Mouse (Mus musculus) CD4-positive, CD25-positive, alpha-beta regulatory T cell, adult 2 months (primary cell): ENCODE data around the gene Nrxn3.

Source experiments
- DNase-seq: peaks from one replicate; pipeline ENCODE4 v3.0.0-alpha.2; 2012; ENCODE audit warnings: low read depth, low spot score

Gene Nrxn3

DNA sequence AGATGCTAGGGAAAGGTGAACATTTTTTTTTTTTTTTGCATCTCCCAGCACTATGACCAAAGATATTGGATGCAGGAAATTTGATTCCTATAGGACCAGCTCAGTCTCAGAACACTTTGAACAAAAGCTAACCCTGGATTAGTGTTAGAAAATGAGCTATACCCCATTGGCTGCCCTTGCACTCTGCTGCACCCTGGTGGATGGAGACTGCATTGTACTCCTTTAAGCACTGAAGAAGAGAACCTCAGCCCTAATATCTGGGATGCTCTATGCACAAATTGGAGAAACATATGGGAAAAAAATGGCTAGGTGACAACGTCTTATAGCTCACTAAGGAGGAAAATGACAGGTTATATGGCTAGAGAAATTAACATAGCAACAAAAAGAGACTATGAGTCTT, 589.9 kb downstream of the Nrxn3 start:
- peak; percentile 27 for DNase-seq

DNA sequence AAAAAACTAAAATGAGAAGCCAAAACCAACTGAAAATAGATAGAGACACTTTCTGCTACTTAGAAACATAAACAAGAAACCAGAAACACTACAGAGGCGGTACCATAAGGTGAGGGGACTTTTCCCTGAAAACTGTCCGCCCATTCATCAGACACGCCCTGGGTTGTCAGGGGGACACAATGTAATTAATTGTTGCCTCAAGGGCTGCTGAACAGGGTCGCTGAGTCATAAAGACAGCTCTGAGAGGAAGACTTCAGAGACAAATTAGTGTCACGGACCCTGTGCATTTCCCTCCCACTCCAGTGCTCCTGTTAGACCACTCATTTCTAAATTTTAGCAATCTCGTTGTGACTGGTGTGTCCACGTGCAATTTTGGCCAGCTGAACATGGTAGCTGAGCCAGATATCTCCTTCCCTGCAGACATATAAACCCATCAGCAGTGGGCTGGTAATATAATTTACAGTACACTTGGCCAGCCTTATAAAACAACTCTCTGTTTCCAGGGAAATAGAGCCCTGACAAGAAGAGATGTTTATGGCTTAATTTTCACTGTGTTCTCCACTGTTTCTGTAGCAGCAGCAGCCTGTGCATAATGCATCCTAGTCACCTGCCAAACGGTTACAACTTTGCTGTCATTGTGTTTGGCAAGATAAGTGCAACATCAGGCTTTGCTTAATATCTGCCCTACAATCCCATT, 603.3 kb downstream of the Nrxn3 start:
- no peak for DNase-seq

DNA sequence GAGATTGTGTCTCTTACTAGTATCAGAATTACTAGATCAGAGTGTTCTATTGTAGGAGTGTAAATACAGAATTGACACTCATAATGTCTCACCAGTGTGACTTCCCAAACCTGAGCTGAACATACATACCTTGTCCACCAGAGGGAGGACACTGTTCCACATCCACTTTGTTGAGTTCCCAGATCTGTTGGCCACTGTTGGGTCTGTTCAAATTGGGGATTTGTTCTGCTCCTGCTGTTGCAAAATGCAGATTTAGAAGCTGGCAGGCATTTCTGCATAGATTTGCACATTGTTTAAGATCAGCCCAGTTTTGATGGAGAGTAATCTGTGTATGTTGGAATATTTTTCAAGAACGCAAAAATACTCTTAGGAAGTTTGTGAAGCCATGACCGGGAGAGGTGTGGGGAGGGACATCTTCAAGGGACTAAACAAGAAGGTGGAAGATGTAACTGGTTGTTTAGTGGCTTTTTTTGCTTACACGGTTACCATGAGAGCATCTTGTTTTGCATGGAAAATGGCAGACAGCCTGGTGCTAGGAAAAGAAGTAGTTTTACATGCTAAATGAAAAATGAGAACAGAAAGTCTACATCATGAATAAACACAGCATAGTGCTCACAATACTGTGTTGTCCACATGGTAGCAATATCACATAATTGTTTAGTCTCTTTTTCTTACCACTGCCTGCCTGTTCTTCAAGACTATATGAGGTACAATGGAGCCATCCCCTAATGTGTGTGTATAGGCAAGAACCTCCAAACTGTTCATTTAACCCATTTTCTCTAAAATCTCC, 609.0 kb downstream of the Nrxn3 start:
- no peak for DNase-seq

DNA sequence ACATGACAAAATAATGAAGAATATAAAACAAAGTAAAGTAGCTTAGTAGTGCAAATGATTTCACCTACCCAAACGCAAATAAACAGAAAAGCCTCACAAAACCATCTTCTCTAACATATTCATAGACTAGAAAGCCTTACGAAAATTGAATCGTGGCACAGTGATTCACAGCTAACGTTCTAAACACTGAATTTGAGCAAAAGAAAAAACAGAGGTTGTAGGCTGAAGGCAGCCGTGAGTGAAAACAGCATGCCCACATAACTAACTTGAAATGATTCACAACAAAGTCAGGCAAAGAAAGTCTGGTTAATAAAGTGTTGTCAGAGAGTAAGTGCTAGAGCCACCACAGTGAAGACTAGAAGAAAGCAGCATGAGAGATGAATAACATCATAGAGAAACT, 610.8 kb downstream of the Nrxn3 start:
- no peak for DNase-seq

DNA sequence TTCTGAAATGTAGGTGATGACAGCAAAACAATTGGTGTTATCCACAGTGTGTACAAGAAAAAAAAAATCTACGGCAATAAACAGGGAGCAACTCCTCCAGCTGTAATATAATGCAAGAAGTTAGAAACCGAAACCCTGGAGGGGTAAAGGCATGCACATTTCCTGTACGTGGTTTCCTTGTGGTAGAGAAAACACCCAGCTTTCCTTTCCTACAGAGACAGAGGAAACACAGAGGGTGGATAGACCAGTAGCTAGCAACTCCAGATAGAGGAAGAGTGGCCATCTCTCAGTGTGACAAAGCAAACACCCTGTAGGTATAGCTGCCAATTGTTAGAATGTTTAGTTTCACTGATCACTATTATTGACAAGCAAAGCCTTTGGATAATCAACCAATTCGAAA, 642.2 kb downstream of the Nrxn3 start:
- no peak for DNase-seq

DNA sequence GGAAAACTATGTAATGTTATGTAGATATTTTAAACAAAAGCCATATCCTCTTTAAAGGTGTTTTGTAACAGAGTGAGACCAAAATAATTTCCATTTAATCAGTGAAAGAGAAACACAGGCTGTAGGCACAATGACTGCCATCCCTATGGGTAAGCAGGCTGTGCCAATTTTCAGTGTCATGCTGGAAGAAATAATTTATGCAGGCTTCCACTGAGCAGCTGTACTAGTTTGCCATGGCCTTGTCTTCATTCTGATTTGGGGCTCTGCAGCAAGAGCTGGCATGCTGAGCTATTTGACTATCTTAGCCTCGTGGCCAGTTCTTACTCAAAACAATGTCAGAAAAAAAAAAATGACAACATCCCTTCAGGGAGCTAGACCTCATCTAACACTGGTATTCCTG, 647.3 kb downstream of the Nrxn3 start:
- no peak for DNase-seq

DNA sequence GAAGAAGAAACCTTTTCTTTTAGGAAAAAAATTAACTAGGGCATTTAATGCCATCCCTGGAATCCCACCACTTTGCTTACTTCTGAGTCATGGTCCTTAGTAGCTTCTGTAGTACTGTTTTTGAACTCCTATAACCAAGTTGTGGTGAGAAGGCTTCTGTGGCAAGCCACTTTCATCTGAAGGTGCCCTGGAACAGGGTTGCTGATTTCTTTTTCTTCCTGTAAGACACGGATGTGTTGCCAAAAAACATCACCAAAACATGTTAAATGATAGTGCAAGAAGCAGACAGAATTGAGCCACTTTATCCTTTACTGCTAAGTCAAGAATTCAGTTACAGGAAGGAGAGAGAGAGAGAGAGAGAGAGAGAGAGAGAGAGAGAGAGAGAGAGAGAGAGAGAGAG, 653.9 kb downstream of the Nrxn3 start:
- no peak for DNase-seq

DNA sequence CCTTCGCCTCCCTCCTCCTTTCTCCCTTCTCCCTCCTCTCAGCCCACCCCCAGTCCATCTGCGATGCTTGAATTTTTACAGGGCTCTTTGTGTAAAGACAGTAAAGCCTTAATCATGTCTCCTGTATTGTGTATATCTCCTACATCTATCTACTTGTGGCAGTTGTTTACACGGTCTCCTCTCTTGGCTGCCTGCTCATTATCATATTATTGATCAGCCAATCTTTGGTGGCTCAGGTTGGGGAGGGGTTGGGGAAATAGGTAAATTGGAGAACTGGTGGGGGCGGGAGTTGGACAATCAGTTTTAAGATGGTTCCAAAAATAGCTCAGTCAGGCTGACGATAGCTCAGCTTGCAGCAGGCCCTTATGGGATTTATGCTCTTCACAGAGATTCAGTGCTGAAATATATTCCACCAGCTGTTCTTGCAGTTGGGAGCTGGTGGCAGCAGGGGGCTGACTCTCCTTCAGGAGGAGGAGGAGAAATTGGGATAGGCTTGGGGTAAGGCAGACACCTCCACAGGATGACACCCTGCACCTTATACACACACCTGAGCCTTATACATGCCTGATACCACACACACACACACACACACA, 654.5 kb downstream of the Nrxn3 start:
- DNase-seq: no peak

DNA sequence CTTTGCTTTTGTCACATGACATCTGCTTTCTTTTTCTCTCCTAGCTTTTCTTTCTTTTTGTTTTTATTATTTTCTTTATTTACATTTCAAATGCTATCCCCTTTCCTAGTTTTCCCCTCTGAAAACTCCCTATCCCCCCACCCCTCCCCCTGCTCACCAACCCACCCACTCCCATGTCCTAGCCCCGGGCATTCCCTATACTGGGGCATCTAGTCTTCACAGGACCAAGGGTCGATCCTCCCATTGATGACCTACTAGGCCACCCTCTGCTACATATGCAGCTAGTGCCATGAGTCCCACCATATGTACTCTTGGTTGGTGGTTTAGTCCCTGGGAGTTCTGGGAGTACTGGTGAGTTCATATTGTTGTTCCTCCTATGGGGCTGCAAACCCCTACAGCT, 655.0 kb downstream of the Nrxn3 start:
- no peak for DNase-seq

DNA sequence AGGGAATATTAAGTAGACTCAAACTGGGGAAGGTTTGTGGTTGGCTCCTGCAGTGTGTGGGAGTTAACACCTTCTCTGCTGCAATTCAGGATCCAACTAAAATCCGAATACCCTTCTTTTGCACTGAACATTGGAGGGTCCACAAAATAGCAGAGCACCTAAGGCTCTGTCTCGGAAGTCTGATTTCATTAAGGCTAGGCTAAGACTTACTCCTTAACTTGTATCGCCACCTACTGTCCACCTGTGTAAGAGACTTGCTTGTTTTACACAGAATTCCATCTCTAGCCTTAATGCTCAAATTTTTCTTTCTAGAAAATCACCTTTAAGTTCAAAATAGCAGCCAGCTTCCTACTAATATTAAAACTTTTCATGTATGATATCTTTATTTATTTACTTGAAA, 660.6 kb downstream of the Nrxn3 start:
- peak; percentile 5 for DNase-seq

DNA sequence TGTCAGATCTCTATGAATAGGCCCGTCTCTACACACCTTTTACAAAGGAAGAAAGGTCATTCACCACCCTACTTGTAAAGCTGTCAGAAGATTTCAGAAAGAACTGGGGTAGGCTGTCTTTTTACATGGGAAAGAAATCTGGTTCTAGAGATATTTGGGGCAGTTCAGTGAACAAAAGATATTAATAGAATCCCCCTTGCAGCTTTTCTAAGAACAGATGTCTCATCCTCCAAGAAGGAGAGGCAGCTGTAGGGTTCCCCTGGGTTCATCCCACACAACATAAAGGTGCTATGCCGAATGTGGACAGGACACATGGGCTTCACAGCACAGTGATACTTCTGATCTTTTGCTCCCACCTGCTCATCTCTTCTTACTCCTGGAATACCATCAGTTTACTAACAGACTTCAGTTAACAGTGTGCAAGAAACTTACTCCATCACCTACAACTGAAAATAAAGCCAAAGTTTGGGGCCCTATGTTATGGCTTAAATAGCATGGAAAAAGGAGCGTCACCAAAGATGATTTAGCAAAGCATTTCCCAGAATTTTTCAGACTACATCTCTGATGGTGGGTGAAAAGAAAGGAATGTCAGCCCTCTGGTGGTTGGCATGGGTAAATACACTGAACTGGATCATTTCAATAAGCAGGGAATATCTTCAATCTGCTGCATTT, 672.6 kb downstream of the Nrxn3 start:
- no peak for DNase-seq

DNA sequence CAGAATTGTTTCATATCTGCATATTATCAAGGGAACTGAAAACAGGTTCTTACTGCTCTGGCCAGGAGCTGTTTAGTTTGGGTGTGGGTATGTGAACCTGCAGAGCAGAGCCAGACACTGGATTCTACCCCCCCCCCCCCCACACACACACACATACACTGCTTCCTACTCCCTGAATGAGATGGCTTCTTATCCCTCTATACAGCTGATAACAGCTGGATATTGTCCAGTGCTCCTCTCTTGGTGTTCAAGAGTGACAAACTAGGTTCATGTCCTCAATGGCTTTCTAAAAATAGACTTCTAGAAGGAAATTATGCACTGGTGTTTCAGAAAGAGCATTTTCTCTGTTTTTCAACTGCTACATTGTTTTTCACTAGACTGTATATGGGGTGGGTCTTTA, 713.8 kb downstream of the Nrxn3 start:
- no peak for DNase-seq

DNA sequence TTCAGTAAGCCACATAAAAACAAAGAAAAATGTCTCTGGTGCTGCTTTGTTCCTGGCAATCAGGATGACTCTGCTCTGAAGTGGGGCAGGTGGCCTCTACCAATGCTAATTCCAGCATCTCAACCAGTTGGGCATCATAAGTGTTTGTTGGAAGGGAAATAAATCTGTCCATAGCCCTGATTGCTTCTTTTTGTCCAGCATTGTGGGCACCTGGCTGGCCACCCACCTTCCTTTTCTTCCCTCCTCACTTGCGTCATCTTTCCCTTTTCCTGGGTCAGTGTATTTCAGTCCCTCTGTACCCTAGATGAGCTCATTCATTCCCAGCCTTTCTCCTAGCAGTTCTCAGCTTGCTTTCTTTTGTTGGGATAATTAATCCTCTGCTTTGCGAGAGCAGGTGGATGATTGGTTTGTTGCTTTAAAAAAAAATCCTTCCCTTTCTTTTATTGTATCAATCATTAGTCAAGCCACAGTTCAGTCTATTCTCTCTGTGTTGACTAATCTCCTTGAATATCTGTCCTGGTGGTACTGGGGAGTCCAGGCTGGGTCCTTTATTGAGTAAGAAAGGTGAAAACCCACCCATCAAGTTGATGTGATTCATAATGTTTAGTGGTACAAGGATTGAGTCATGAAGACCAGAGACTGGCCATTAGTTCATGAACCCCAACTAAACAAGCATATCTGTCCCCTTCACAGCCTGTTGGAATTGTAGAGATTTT, 719.8 kb downstream of the Nrxn3 start:
- no peak for DNase-seq

DNA sequence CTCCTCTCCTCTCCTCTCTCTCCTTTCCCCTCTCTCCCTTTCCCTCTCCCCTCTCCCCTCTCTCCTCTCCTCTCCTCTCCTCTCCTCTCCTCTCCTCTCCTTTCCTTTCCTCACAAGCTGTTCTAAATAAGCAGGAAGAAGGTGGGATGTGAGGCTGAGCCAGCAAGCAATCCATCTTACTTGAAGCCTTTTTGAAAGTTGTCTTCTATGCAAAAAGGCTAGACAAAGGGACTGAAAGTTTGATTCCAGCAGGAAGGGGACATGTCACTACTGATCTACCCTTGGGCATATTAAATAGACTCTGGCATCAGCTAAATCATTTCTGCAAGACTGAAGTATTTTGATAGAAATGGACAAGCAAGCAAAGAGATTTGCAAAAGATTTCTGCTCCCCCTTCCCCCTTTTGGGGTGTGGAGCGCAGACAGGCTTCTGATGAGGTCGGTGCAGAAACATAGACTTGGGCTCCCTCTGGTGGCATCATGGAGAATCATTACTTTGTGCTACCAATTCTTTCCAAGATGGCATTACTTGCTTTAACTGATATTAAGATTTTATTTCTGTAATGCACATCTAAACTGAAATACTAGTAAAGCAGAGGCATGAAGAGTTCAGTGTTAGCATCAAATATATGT, 728.1 kb downstream of the Nrxn3 start:
- DNase-seq: peak; percentile 44

DNA sequence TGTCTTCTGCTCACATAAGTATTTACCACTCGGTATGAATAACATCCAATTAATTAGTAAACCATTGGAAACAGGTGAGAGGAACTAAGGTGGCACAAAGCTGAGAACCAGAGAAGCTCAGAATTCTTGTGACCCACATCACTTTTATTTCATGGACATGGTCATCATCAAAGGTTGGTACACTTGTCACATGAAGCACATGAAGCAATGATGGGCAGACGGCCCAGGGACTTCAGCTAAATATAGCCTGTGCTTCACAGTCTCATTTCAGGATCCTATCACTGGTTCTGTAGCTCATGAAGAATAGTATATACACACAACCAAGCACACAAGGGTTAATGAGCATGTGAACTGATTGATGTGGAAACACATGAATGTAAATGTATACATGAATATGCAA, 747.5 kb downstream of the Nrxn3 start:
- DNase-seq: no peak

DNA sequence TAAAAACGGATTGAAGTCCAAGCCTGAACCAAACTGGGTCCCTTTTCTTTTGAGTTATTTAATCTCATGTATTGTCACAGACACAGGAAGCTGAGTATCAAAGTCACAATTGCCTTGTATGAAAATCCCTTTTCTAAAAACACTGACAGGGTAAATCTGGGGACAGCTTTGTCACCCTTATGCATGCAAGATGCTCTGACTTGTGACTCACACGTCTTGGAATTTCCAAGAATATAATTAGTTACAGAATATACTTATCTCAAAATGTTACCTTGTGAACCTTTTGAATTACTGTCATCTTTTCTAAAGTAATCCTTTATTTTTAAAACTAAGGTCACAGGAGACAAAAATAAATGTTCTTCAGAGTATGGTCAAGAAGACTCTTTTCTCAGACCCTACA, 748.6 kb downstream of the Nrxn3 start:
- no peak for DNase-seq

DNA sequence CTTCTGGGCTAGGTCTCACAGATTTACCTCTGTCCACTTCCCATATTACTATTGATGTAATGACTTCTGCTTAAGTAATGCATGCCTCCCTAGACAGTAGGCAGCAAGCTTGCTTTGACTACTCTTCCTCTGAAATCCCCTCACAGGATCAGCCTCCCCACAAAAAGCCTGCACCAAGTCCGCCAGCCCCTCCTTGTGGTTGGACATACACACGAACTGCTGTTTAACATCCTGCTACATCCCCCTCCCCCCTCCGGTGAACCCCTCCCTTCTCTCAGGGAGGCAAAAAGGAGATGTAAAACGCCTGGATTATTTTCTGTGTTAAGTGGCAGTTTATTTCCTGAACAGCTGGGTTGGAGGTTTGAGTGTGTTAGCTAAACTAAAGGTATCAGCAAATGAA, 749.2 kb downstream of the Nrxn3 start:
- DNase-seq: no peak

DNA sequence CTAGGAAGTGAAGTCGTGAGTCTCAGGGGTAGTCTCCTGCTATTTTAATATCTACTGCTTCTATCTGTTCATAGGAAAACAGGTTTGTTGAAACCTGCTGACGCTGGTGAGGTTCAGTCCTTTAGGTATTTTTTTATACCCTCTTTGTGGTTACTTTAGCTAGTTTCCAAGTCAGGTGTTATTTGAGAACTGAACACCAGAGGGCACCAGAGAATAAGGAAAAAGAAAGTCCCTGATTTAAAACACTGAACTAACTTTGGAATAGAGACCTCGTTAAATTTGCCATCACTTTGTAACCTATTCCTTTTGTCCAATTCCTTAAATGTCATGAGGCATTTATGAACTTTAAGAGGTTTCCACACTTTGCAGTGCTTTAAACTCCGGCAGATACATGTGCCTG, 756.4 kb downstream of the Nrxn3 start:
- peak; percentile 40 for DNase-seq

DNA sequence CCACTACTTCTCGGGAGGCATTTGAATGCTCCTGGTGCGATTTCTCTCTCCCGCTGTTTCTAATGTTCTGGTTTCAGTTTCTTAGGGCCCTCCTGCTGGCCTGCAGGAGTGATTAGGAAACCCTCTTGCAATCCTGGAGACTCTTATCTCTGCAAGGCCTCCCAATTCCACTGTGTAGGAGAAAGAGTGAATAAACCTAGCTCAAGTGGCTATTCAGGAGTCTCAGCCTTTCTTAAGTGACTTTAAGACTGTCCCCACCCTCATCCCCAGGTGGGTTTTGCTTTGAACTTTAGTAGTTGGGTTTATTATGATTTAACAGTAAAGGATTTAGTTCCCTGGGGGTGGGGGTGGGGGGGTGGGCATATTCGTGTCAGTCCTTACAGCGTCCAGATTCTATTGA, 759.5 kb downstream of the Nrxn3 start:
- no peak for DNase-seq

DNA sequence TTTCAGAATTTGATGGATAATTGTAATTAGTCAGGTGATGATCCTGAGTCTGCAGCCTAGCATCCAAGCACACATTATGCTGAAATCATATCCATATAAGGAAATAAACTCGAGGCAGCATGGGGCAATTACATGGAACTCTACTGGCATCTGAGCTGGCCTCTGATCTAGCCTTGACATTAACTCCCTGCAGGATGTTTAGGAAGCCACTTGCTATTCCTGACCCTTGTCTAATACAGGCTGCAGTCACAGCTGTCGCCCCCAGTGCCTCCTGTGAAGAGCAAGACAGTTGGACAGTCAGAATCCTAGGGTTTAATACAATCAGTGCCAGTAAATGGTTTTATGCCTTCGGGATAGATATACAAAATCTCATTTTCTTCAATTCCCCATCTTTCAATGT, 781.4 kb downstream of the Nrxn3 start:
- DNase-seq: no peak

DNA sequence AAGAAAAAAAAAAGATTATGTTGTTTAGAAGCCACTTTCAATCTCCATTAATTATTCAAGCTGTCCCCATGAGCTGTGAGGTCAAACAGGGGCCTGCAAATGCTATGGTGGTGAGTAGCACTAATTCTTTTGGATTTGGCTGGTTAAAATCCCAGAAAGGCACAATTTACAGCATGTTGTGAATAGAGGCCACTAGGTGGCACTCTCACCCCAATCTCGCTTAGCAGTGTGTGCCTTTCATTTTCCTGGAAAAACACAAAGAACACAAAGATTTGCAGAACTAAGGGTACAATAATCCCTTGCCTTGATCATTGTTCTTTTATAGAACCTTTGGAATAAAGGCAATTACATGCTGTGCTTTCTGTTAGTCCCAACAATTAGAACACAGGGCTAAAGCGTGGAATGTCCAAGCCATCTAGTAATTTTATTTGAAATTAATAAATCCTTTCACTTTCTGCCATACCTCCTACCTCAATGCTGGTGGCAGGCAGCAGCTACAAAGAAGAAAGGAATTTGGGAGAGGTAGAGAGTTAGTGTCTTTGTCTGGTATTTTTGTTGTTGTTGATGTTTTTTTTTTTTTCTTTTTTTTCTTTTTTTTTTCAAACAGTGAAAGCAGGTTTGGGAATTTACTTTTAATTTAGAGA, 782.6 kb downstream of the Nrxn3 start:
- DNase-seq: peak; percentile 52
